Mouse (Mus musculus) erythroblast, embryonic 14.5 days (primary cell): ENCODE results near the gene Tbccd1.

Experiments used
- GATA1 ChIP-seq: IDR thresholded peaks from 2 replicates; pipeline ENCODE4 v1.6.1; 2012; ENCODE audit warnings: low read length, inconsistent platforms, mixed read lengths
- TAL1 ChIP-seq: IDR thresholded peaks from 3 replicates; pipeline ENCODE4 v1.6.1; 2012; ENCODE audit warnings: low read length, inconsistent platforms, mixed read lengths

GRCm38 (mm10) chr16:22877660-22878390 is 20.4 kb upstream of the Tbccd1 start:
- TF ChIP-seq TAL1 = no peak
- no peak for TF ChIP-seq GATA1
